ENCODE assay signal across 8 mouse cellular contexts in the genomic region with DNA sequence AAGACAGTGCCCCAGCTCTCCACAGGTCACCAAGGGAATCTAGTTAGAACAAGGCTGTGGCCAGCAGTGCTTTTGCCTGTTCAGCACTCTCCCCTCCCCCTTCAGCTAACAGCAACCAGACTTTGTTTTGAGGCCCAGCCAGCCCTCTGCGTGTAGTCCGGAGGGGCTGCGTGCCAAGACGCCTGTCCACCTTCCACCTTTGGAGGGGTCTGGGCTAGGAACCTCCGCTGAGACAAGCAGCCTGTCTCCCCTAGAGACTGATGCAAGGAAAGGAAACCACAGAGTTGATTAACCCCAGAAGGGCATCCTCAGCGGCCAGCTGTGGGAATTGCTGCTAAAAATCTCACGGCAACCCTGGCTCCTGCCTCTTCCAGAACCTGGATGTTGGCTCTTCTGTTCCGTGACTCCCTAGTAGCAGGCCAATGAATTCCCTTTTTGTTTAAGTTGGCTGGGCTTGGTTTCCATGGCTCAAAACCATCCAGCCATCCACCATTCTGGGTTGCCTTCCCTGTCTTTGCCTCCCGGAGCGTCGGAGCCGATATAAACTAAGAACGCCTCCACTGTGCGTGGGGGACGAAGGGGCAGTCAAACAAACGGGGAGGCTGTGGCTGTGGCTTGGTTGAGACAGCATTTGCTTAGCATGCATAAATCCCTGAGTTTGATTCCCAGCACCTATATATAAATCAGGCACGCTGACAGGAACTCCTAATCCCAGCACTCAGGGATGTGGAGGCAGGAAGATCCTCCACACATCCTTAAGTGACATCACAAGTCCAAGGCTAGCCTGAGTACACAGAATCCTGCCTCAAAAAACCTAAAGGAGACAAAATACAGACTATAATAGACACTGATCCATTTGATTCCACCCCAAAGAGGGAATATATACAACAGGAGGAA. TPM values are rescaled to one million over a fixed set of nuclear protein-coding genes. Genes with fewer than 3 reads are reported as not detected.
DNase-seq lines count a peak whose midpoint lies in the region; ATAC-seq and TF ChIP-seq lines count a peak whose summit lies in the region.

No protein-coding gene starts in this region.

- 53% methylated on average over 17 of the region's 17 CpGs for WGBS in lung, adult 2 months
- 28% methylated on average over 17 of the region's 17 CpGs for WGBS in midbrain, embryonic 14.5 days

- H3K27me3 ChIP-seq in midbrain, embryonic 14.5 days (ENCODE audit: control insufficient read depth, insufficient read depth, low read length), result no peaks in the 10 kb centered on the region

- no peak for TF ChIP-seq POLR2A in lung, adult 2 months (IDR thresholded peaks at IDR 0.05; ENCODE audit: borderline replicate concordance, extremely low read depth, low read depth, low read length)

- no peak for TF ChIP-seq CTCF in lung, adult 2 months (IDR thresholded peaks at IDR 0.05; ENCODE audit: insufficient read depth, low read length)

- H3K9me3 ChIP-seq in midbrain, embryonic 14.5 days (ENCODE audit: control insufficient read depth, low read length), result no peaks in the 10 kb centered on the region

- ATAC-seq in cerebellum, adult (ENCODE audit: insufficient number of reproducible peaks, low FRiP score, low TSS enrichment), result no peak
- ATAC-seq in midbrain, embryonic 14.5 days (ENCODE audit: low FRiP score, low TSS enrichment), result peak; percentile 34; the same call in 1 of the 2 replicates

- H3K4me1 ChIP-seq in lung, adult 2 months (ENCODE audit: control insufficient read depth, insufficient read depth, low read length), result no peaks in the 10 kb centered on the region
- peaks cover 20% of the 10 kb centered on the region for H3K4me1 ChIP-seq in midbrain, embryonic 14.5 days (ENCODE audit: control insufficient read depth, insufficient read depth, low read length)

- H3K9ac ChIP-seq in midbrain, embryonic 14.5 days (replicated peaks; ENCODE audit: low read length), result no peak overlapping the region

- H3K36me3 ChIP-seq in midbrain, embryonic 14.5 days (ENCODE audit: control insufficient read depth, insufficient read depth, low read length), result no peaks in the 10 kb centered on the region

- peak; percentile 60 to 67 for DNase-seq in cerebellum, postnatal 14 days
- peak; percentile 51 for DNase-seq in lung, postnatal 10 days
- no peak for DNase-seq in lung, adult 2 months
- peak; percentile 52 for DNase-seq in heart, postnatal 4 days
- peak; percentile 67 for DNase-seq in midbrain, embryonic 14.5 days
- DNase-seq in thymus, postnatal 10 days (ENCODE audit: low spot score in 2 of 2), result no peak
- no peak for DNase-seq in thymus, adult 18-20 months

- H3K4me2 ChIP-seq in midbrain, embryonic 14.5 days (ENCODE audit: low read length), result peak overlapping the region; percentile 7; the same call in 1 of the 2 replicates

- no peak overlapping the region for H3K4me3 ChIP-seq in lung, adult 2 months (replicated peaks; ENCODE audit: extremely low read depth, low read depth, low read length)
- H3K4me3 ChIP-seq in midbrain, embryonic 14.5 days (replicated peaks; ENCODE audit: low read depth, low read length), result no peak overlapping the region

- H3K27ac ChIP-seq in midbrain, embryonic 14.5 days (replicated peaks; ENCODE audit: low read depth, low read length), result peak overlapping the region; percentile 50; the same call in 1 of the 2 replicates

RNA-seq across cellular contexts. Expression of gene Foxk1, which starts 14.3 kb away (rescaled TPM):
- polyA plus RNA-seq in lung, adult 2 months (2012; rRNA removed), result 23.5 and 26.1 TPM in 2 replicates
- total RNA-seq in heart, postnatal 4 days (2021), result 10 to 100 TPM; 18.2 to 19.0 TPM
- 4.2 and 4.6 TPM in 2 replicates for polyA plus RNA-seq in midbrain, embryonic 14.5 days (2014; fragmentation: Nextera tagmentation; extraction: Ambion mirVana)

Comparison
In these comparisons a context has a peak if more than half of its experiments do, and no peak if none do; other contexts are left out.
1. DNase-seq: peak in cerebellum, postnatal 14 days (2 of 2), lung, postnatal 10 days (single experiment), heart, postnatal 4 days (single experiment) and midbrain, embryonic 14.5 days (single experiment); none in lung, adult 2 months (single experiment), thymus, postnatal 10 days (0 of 2) and thymus, adult 18-20 months (0 of 2).